Mouse (Mus musculus) adipocyte (in vitro differentiated cells): ENCODE measurements at regions not wholly inside any gene's neighbourhood (a gene's known extent, or its start where the extent isn't known, plus 50 kb on each side); places are given as distances from the start of the nearest gene placed in this dataset.

ENCODE experiments used
- DNase-seq: peaks from one replicate; pipeline ENCODE4 v3.0.0-alpha.2; 2016; ENCODE audit warnings: low spot score

- no peak for DNase-seq
These were observed 162.1 kb downstream of the Ice1 start for GRCm38 (mm10) chr13:70475366-70475765.

DNA sequence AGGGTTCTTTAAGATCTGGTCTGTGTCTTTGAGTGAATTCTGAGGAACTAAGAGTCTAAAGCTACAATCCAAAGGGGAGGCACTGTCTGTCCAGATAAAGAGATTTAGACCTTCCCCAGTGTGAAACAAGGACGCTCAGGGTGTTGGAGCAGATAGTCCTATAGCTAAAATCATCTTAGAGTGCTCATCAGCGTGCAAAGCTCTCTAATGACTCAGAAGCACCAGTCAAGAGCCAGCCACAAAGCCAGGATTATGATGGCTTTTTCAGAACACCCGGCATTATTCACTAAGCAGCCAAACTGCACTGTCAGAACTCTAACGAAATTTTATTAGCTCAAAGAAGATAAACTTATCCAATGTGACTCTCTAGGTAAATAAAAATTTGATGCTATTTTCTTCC is 138.1 kb downstream of the Ice1 start:
- no peak for DNase-seq
